Mouse (Mus musculus) cerebellum, adult 11 months (tissue): ENCODE results near the gene Ablim2.
A peak's percentile ranks its signal among the peaks of the same experiment; 100 is the strongest.

Experiments used
- DNase-seq: peaks from one replicate; pipeline ENCODE4 v3.0.0; 2022

Gene Ablim2

GRCm38 (mm10) chr5:35757639-35758001 is at the start of gene Ablim2:
Ablim2 (plus strand) TSS chr5:35757880.
- DNase-seq: peak; percentile 97

DNA sequence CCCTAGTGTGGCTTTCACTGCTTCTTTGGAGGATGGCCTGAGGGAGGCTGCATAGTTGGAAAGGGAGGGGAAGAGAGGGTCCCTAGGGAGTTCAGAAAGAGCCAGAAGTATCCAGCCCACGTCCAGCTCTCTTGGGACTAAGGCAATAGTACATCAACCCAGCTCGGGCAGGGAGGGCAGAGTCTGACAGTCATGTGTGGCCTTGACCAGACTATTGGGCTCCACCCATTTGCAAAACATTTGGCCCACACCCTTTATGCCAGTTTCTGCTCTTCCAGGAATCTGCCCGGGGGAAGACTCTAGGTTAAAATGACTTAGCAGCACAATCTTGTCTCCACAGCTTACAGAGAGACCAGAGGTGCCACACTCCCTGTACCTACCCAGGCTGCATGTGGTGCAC is 47.2 kb upstream of the Ablim2 start:
- DNase-seq: no peak

DNA sequence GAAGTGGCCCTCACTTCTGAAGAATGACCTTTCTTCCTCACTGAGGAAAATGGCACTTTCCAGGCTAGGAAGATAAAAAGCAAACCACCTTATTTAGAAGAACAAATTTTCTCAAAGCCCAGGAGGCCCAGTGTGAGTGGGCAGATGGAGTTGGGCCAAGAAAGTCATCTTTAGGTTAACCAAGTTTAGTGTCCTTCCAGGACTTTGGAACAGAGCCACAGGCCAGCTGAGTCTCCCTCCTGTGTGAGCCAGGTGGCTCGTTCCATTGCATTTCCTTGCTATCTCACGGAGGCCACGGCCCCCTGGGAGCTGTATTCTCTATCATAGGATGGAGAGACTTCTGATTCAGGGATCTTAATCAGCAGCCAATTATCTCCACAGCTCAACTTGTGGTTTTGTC is 46.7 kb upstream of the Ablim2 start:
- no peak for DNase-seq

DNA sequence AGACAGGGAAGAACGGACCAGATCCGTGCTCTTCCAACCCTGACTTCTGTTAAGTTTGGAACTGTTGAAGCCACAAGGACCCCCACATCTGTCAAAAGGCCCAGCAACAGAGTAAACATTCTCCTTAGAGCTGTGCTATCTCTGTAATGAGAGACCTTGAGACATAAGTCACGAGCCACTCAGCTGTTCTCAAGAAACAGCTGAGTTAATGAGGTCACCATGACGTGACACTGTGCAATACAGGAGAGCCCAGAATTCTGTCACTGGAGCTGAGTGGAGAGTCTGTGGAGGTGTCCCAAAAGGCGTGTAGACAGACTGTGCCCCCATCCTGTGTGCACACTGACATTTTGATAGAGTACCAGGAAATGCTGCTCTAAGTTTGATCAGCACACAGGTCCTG is 45.2 kb upstream of the Ablim2 start:
- DNase-seq: no peak

DNA sequence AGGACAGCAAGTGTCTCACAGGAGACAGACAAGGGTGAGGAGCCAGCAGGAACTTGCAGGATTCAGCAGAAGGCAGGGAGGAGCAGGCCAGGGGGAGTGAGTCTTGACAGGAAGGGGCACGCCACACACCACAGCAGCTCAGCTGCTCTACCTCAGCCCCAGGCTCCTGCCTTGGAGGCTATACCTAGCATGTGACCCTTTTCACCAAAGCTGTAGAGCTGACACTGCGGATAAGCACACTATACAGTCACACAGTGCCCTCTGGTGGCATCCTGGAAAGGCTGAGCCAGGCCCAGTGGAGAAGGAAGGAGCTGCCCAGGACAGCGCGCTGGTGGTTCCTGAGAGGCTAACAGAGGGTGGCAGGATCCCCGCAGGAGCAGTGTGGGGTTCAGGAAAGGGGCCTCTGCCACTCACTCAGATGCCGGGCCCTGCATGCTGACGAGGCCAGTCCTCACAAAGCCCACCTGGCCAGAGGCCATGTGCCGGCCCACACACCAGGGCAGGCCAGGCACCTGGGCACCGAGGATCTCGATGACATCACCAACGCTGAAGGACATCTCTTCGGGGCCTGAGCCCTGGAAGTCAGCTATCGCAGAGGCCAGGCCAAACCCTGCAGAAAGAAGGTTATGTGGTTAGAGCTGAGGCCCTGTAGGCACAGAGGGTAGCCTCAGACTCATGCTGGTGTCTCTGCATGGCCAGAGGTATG is 43.9 kb upstream of the Ablim2 start:
- peak; percentile 53 for DNase-seq

- no peak for DNase-seq
Measured at GRCm38 (mm10) chr5:35717455-35717854, 40.2 kb upstream of the Ablim2 start.

DNA sequence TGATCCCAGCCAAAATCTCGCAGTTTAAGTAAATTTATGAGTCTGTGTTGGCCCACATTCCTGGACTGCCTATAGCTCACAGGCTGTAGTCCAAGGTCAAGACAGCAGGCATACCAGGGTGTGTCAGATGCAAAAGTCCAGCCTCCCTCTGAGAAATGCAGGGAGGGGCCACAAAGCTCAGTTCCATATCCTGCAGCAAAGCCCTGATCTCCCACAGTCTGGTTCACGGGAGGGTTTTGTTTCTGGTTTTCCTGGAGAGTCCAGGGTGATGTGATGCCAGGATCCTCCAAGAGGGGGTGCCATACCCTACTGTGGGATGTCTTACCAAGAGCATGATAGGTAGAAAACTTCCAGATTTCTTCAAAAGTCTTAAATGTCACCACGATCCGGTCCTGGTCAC is 39.7 kb upstream of the Ablim2 start:
- no peak for DNase-seq

- no peak for DNase-seq
Measured at GRCm38 (mm10) chr5:35718817-35719216, 38.9 kb upstream of the Ablim2 start.

GRCm38 (mm10) chr5:35719343-35719742 is 38.3 kb upstream of the Ablim2 start:
- DNase-seq: no peak

DNA sequence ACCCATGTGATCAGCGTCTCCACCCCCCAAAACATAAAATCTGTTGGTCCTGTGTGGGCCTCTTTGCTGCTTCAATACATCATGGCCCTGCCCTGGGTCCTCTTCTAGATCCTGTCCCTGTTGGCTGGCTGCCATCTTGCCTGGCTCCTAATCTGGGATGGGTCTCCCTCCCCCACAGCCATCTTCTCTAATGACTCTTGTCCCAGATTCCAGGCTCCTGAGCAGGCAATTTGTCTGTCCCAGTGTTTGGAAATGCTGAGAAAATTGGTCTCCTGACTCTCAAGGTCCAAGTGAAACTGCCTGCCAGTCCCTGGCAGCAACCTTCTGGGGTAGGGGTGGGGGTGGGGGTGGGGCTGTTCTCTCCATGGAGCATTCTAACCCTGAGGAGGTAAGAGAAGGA is 37.8 kb upstream of the Ablim2 start:
- no peak for DNase-seq

DNA sequence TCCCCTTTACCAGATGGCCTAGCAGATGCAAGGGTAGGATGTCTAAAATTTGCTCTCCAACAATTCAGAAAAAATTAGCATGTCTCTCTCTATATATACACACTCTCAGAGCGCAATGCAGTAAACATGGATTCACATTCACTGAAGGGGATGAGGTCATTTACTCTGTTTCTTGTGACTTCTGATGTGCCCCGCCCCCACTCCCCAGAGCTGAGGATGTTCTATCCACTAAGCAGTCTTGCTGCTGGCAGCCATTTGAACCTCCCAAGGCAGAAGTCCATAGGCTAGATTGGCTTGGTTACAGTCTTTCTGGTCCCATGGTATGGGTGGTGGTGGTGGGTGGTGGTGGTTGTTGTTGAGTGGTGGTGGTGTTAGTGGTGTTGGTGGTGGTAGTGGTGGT is 35.7 kb upstream of the Ablim2 start:
- DNase-seq: no peak

DNA sequence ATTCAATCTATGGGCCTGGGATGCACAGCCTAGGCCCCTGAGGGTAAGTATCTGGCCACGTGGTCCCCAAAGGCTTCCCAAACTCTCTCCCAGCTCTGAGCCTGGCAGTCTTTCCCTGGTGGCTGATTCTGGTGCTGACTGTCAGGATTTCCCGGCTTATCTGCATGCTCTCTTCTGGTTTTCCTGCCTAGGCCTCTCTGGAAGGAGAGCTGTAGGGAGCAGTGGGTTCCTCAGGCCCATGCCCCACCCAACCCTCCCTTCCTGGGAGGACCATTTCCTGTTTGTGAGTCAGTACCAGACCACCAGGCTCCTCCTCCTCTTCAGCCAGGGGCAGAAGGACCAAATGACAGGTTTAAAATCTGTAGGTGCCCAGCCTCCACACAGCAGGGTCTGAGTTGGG is 35.0 kb upstream of the Ablim2 start:
- DNase-seq: no peak

DNA sequence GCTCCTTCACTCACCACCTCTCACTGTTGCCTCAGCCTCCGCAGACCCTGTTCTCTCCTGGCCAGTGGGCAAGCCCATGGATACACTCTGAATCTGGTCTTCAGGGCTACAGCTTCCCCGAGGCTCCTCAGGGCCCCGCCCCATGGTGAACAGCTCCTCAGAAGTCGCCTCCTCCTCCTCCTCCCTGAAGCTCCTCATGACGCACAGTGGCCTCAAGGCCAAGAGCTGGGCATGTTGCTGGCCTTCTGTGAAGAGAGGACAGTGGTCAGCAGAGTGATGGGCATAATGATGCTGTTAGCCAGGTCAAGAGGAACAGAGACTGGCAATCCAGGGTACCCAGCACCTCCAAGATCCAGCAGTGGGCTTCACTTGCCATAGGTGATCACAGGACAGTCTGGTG is 33.8 kb upstream of the Ablim2 start:
- DNase-seq: no peak

DNA sequence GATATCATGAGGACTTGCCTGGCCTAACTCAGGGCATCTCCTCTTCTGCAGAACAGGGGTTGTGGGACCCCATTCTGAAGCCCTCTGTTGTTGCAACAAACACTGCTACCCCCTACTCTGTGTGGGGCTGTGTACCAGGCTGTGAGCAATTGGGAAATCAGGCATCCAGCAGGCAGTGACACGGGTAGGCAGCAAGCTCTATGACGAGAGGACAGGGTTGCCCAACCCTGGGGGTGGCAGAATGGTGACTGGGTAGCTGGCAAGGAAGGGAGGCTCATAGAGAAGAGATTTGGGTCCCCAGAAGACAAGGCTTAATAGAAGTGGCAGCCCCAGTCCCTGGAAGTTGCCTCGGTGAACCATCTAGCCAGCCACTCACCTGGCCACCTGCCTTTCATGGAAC is 31.8 kb upstream of the Ablim2 start:
- DNase-seq: no peak

GRCm38 (mm10) chr5:35727447-35727846 is 30.2 kb upstream of the Ablim2 start:
- no peak for DNase-seq

DNA sequence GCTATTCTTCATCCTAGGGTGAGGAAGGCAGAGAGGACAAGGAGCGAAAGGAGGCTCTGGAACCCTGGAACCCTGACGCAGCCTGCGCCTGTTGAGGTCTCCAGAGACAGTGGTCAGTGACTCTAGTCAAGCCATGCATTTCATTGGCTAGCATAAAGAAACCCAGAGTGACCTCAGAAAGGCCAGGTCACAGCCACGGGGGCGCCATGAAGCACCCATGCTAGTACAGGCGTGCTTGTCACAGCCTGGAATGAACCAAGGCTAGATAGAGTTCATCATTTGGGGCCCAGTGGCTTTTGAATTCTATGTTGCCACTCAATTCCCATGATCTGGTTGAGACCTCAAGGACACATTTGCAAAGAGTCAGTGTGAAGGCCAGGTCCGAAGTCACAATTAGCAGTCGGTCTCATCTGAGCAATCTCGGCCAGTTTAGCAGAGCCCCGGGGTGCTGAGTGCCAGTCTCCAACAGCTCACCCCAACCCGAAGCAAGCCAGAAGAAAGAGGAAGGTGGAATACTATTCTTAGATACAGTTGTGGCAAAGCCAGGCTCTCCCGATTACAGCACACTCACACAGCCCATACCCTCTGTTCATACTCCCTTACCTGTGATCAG is 29.2 kb upstream of the Ablim2 start:
- no peak for DNase-seq

DNA sequence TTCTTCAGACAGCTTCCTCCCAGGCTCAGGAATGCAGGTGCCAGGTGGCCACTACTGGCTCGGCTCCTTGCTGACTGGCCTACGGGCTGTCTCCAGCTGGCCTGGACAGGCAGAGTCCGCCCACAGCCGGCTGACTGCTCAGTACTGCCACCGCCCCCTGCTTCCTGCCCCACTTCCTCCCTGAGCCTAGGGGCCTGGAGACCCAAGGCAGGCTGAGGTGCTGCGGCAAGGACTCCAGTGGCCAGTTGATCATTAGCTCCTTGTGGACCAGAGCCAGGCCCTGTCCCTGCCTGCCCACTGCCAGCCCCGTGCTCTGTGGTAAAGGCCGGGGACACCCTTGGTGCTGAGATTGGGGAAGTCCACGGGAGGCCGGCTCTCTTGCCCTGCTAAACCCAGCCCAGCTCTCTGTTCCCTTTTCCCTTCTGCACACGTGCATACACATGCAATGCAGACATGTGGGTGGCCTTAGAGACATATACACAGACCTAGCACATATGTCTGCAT is 28.7 kb upstream of the Ablim2 start:
- DNase-seq: peak; percentile 58

- no peak for DNase-seq
Measured at GRCm38 (mm10) chr5:35729844-35730243, 27.8 kb upstream of the Ablim2 start.

DNA sequence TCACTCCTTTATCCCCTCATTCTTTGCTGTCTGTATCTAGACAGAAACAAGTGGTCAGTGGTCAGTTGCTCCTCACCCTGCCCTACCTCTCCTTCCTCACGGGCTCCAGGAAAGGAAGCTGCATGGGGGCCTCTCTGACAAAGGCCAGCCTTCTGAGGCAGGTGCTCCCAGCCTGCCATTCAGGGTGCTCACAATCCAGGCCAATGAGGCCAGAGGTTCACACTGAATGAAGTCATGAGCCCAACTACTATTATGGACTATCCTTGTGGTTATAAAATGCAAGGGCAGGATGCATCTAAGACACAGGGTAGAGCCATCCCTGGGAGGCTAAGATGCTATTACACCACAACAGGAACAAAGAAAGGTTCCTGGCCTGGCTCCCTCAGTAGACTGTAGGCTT is 27.1 kb upstream of the Ablim2 start:
- DNase-seq: no peak

DNA sequence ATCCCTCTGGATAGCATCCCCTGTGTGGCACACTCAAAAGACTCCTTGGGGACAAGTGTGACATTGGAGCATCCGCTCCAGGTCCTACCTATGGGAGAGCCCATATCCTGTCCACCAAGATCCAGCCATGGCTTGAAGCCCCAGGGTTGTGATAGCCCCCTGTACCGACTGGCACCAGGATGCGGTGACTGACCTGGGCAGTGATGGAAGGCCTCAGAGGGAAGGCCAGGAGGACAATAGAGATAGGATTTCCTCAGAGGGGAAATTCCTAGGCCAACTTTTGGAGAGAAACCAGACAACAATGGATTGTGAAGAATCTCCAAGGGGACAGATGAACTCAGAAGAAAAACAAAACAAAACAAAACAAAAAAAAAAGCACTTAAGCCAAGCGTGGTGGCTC is 26.7 kb upstream of the Ablim2 start:
- no peak for DNase-seq

DNA sequence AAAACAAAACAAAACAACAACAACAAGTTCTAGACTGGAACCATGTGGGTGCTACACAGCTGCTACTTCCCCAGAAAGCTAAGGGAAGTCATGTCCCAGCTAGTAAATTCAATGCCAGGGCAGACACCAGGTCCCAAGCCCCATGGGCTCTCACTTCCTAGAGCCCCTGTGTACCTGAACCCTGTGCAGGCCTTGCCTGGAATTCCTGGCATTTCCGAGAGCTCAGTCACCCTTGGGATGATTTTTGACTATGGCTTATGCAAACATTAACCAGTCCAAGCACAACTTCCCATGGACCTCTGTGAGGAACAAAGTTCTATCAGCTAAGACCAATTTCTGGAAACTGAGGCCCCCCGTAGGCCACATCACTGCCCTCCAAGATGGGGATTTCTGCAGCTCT is 24.2 kb upstream of the Ablim2 start:
- no peak for DNase-seq

DNA sequence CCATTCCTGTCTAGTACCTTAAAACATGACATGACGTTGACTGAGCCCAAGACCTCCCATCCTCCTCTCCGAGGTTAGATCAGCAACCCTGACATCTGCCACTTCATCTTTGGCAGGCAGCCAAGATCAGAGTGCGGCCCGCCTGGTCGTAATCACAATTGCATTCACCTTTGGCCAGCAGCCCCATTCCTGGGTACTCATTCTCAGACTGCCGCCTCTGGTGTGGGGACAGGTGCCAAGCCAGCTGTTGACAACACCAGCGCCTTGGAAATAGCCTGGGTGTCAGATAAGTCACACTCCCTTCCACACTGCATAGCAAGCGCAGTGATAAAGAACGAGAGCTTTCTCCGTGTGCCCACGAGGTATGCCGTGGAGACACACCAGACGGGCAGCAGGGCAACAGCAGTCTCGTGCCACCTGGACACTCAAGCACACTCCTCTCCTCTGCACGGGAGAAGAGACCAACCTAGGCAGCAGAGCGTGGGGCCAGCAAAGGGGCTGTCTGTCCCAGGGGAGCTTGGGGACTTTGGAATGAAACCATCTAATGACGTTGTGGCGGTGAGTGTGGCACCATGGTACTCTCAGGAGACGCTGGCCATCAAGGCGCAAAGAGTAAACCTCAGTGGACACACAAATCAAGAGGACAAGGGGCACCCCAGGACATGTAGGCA is 20.3 kb upstream of the Ablim2 start:
- no peak for DNase-seq

DNA sequence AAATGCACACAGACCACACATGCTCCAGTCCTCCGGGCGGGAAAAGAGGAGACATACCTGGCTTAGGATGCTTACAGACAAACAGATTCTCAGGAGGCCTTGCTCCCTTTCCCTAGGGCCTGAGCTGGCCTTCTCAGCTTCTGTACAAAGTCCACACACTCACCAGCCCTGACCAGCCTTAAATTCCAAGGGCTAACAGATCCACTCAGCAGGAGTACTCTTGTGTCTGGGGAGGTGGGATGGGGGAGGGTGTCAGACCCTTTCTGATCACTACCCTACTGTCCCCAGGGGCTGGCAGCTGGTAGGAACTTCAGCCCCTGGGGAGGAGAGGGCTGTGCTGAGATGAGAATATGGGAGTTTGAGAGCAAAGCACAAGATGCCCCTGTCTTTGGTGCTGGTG is 18.7 kb upstream of the Ablim2 start:
- DNase-seq: no peak

GRCm38 (mm10) chr5:35739536-35740278 is 18.0 kb upstream of the Ablim2 start, which contains the start of gene Sh3tc1:
Sh3tc1 (minus strand) TSS chr5:35739987.
- DNase-seq: no peak
